In the genomic region with DNA sequence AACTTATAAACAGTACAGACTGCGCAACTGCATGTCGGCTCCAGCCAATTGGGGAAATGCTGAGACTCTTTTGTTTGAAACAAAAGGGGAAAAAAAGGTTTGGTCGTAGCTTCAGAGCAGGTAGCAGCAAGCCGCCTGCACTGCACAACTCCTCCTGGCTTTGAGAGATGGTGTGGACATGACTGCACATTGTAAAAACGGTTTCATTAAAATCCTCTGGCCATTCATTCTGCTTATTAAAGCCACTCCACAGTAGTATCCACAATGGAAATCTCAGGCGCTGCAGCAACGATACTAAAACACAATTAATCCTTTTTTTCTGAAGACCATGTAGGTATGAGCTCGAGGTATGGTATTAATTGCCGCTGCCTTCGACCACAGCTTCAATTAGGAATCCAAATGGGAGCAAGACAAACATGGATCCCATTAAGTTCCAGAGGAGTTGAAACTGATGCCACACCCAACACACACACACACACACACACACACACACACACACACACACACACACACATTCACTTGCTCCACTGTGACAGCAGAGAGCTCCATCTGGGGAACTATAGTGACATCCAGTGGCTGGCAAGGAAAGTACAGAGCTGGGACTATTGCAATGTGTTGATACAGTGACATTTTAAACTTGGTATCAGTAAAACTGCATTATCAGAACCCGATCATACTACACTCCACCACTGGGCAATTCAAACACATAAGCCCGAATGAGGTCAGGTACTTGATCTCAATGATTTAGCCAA, we compare ENCODE assay signal across 8 mouse cellular contexts.
DNase-seq lines count a peak whose midpoint lies in the region; ATAC-seq lines count a peak whose summit lies in the region.

No protein-coding gene starts in this region.

- H3K36me3 ChIP-seq in hindbrain, embryonic 10.5 days: no peaks in the 10 kb centered on the region
- no peaks in the 10 kb centered on the region for H3K36me3 ChIP-seq in midbrain, embryonic 11.5 days (ENCODE audit: control insufficient read depth, insufficient read depth, low read length)

- no peak overlapping the region for H3K4me3 ChIP-seq in hindbrain, embryonic 10.5 days
- H3K4me3 ChIP-seq in midbrain, embryonic 11.5 days (ENCODE audit: low read depth, low read length): no peak overlapping the region

- H3K4me1 ChIP-seq in hindbrain, embryonic 10.5 days (replicated peaks): no peaks in the 10 kb centered on the region
- no peaks in the 10 kb centered on the region for H3K4me1 ChIP-seq in midbrain, embryonic 11.5 days (ENCODE audit: control insufficient read depth, insufficient read depth, low read length)

- 84% methylated on average over 12 of the region's 12 CpGs for WGBS in hindbrain, embryonic 10.5 days
- 82% methylated on average over 12 of the region's 12 CpGs for WGBS in midbrain, embryonic 11.5 days

- no peaks in the 10 kb centered on the region for H3K27me3 ChIP-seq in hindbrain, embryonic 10.5 days (ENCODE audit: insufficient read depth, poor library complexity, severe bottlenecking)
- H3K27me3 ChIP-seq in midbrain, embryonic 11.5 days (ENCODE audit: control insufficient read depth, insufficient read depth, low read length): no peaks in the 10 kb centered on the region

- no peak overlapping the region for H3K27ac ChIP-seq in hindbrain, embryonic 10.5 days
- H3K27ac ChIP-seq in midbrain, embryonic 11.5 days (ENCODE audit: low read depth, low read length): no peak overlapping the region

- ATAC-seq in midbrain, embryonic 11.5 days (ENCODE audit: low FRiP score): peak; percentile 84

- H3K9ac ChIP-seq in midbrain, embryonic 11.5 days (ENCODE audit: low read length): no peak overlapping the region

- no peak overlapping the region for H3K4me2 ChIP-seq in midbrain, embryonic 11.5 days

- intact Hi-C loops in heart, postnatal 10 days (cut with DNase I): no loop called here

- DNase-seq in heart, postnatal 10 days: peak; percentile 37 to 44
- DNase-seq in heart, adult 8-10 months (ENCODE audit: low spot score): no peak
- DNase-seq in embryo, embryonic 11.5 days (ENCODE audit: low read depth, low spot score): peak; percentile 11
- DNase-seq in hindbrain, embryonic 10.5 days (ENCODE audit: low spot score): peak; percentile 31
- peak; percentile 57 to 58 for DNase-seq in left cerebral cortex, adult 18-20 months (ENCODE audit: low spot score in 2 of 2)
- peak; percentile 85 for DNase-seq in midbrain, embryonic 11.5 days (ENCODE audit: low spot score, missing footprints)
- DNase-seq in ovary, adult 18-20 months (ENCODE audit: low spot score): no peak
- no peak for DNase-seq in urinary bladder, postnatal 36 days (ENCODE audit: low spot score in 2 of 2)

- no peaks in the 10 kb centered on the region for H3K9me3 ChIP-seq in hindbrain, embryonic 10.5 days
- H3K9me3 ChIP-seq in midbrain, embryonic 11.5 days (ENCODE audit: control insufficient read depth, low read length): no peaks in the 10 kb centered on the region

Comparison
In these comparisons a context has a peak if more than half of its experiments do, and no peak if none do; other contexts are left out.
1. DNase-seq: peak in heart, postnatal 10 days (2 of 2), embryo, embryonic 11.5 days (single experiment), hindbrain, embryonic 10.5 days (single experiment), left cerebral cortex, adult 18-20 months (2 of 2) and midbrain, embryonic 11.5 days (single experiment); none in heart, adult 8-10 months (single experiment), ovary, adult 18-20 months (single experiment) and urinary bladder, postnatal 36 days (0 of 2).